Mouse (Mus musculus) lung, embryonic 16.5 days (tissue): Measurements from ENCODE around the gene Krtap19-1. TPM values are rescaled to one million over a fixed set of nuclear protein-coding genes. Genes with fewer than 3 reads are reported as not detected.

Experiments used
- ATAC-seq: fragments of 200-750 bp; cut with Nextera tagmentation; 2 replicates; pipeline ENCODE4 v1.8.0; 2017; ENCODE audit warnings: low read depth, mild to moderate bottlenecking, moderate library complexity
- H3K27ac ChIP-seq: fragments of 300-500 bp; sonication (generic); 2 replicates; pipeline ENCODE4 v1.5.1; 2014; ENCODE audit warnings: mild to moderate bottlenecking, control low read depth, low read length
- H3K27me3 ChIP-seq: fragments of 300-500 bp; sonication (generic); 2 replicates; pipeline ENCODE4 v1.6.1; 2014; ENCODE audit warnings: low read depth, low read length, mixed read lengths; ENCODE audit not compliant: control insufficient read depth, insufficient read depth
- H3K36me3 ChIP-seq: fragments of 300-500 bp; sonication (generic); 2 replicates; pipeline ENCODE4 v1.6.1; 2014; ENCODE audit warnings: low read length; ENCODE audit not compliant: control insufficient read depth, insufficient read depth
- H3K4me1 ChIP-seq: fragments of 300-500 bp; sonication (generic); replicated peaks from 2 replicates; pipeline ENCODE4 v1.6.1; 2014; ENCODE audit warnings: low read length, mixed read lengths; ENCODE audit not compliant: control insufficient read depth, insufficient read depth
- H3K4me2 ChIP-seq: fragments of 300-500 bp; sonication (generic); 2 replicates; pipeline ENCODE4 v1.6.1; 2014; ENCODE audit warnings: low read depth, low read length, control low read depth
- H3K4me3 ChIP-seq: fragments of 300-500 bp; sonication (generic); 2 replicates; pipeline ENCODE4 v1.5.1; 2014; ENCODE audit warnings: mild to moderate bottlenecking, low read length, control low read depth
- H3K9ac ChIP-seq: fragments of 300-500 bp; sonication (generic); 2 replicates; pipeline ENCODE4 v1.6.1; 2014; ENCODE audit warnings: low read length, control low read depth
- H3K9me3 ChIP-seq: fragments of 300-500 bp; sonication (generic); 2 replicates; pipeline ENCODE4 v1.6.1; 2016; ENCODE audit warnings: low read length; ENCODE audit not compliant: control insufficient read depth
- WGBS: fragments of 180-500 bp; shearing (Covaris S2); extraction: QIAGEN DNeasy Blood & Tissue Kit; methylation state at CpG from one replicate; pipeline ENCODE4 v1.1.7; 2014; 5-methylcytosine and 5-hydroxymethylcytosine counted together
- polyA plus RNA-seq: library from polyadenylated mRNA; unstranded; fragments of >200 nt; fragmentation: Nextera tagmentation; extraction: Ambion mirVana; gene quantifications from 2 replicates; pipeline ENCODE4 v1.2.1, GENCODE M21; 2015

The Krtap19-1 gene
- polyA plus RNA-seq, 1 experiment from 2014 or later, result not detected

DNA sequence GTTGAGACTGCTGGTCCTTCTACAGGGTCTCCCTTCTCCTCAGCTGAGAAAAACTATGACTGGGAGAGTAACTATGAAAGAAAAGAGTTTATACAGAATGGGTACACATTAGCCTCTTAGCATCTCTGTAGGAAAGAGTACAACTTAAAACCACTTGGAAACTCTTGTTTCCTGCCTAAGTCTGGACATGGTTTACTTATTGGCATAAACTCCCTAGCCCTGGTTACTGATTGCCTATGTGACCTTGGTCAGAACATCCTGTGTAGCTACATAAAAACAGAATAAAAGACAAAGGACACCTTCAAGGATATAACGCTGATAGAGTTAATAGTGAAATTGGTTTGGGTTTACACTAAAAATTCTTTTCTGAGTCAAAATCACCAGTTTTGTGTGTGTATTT lies 21.8 kb downstream of the Krtap19-1 start:
- Histone ChIP-seq H3K36me3 (no peaks in the 10 kb centered on the region), H3K4me3 (no peak overlapping the region), H3K4me1 (no peaks in the 10 kb centered on the region), H3K4me2 (no peak overlapping the region), H3K27me3 (no peaks in the 10 kb centered on the region), H3K9me3 (no peaks in the 10 kb centered on the region), H3K9ac (no peak overlapping the region), H3K27ac (no peak overlapping the region)
- WGBS, result 84% methylated on average over 1 of the region's 1 CpGs
- no peak for ATAC-seq

DNA sequence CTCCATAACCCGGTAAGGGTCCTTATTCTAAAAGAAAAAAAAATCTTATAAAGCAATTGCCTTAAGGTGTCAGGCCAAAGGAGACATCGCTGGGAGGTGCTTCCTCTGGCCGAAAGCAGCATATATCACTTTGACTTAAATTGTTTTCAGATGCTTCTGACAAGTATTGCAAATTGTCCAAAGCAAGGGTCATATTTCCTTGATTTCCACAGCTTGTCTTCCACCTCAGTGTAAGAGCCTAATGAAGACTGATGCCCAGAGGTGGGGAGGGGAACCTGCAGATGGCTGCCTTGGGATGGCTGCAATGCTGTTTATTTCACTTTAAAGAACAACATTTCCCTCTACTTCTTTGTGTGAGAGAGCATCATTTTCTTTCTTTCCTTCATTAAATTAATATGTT lies 42.2 kb downstream of the Krtap19-1 start:
- H3K27me3 ChIP-seq, result no peaks in the 10 kb centered on the region
- 68% methylated on average over 3 of the region's 3 CpGs for WGBS
- H3K9me3 ChIP-seq, result no peaks in the 10 kb centered on the region
- ATAC-seq, result no peak
- H3K27ac ChIP-seq, result no peak overlapping the region
- H3K4me3 ChIP-seq, result no peak overlapping the region
- H3K9ac ChIP-seq, result no peak overlapping the region
- H3K36me3 ChIP-seq, result no peaks in the 10 kb centered on the region
- no peak overlapping the region for H3K4me2 ChIP-seq
- H3K4me1 ChIP-seq, result no peaks in the 10 kb centered on the region

- no peak within 1 kb of the TSS for H3K4me3 ChIP-seq
- no peak within 1 kb of the TSS for H3K9ac ChIP-seq
- H3K4me2 ChIP-seq, result no peak within 1 kb of the TSS
- H3K27ac ChIP-seq, result no peak within 1 kb of the TSS
- no peaks in the 10 kb centered on the region for H3K9me3 ChIP-seq
- WGBS, result 86% methylated on average over 9 of the region's 9 CpGs
- H3K27me3 ChIP-seq, result no peaks in the 10 kb centered on the region
- no peaks in the 10 kb centered on the region for H3K4me1 ChIP-seq
- no peaks in the 10 kb centered on the region for H3K36me3 ChIP-seq
- ATAC-seq, result no peak
These were observed 43.0 kb downstream of the Krtap19-1 start, which contains the start of gene Krtap14 for GRCm38 (mm10) chr16:88826095-88826652. Gene Krtap14, minus strand, starts transcription at chr16:88826145.

DNA sequence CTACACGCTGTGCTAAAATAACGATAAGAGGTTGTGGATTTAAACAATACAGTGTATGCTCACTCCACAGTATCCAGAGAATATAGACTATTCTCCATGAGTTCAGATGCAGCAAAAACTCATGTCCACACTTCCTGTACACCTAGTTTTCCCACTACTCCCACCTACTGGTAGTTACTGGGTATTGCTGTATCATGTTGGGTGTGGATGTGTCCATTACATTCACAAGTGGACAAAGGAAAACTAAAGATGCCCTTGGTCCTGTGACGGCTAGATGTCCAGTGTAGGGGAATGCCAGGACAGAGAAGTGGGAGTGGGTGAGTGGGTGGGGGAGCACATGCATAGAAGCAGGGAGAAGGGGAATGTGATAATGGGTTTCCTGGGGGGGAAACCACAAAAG lies 45.5 kb downstream of the Krtap19-1 start:
- no peak overlapping the region for H3K4me2 ChIP-seq
- H3K9me3 ChIP-seq, result no peaks in the 10 kb centered on the region
- no peak overlapping the region for H3K27ac ChIP-seq
- 81% methylated on average over 3 of the region's 3 CpGs for WGBS
- ATAC-seq, result no peak
- no peak overlapping the region for H3K4me3 ChIP-seq
- H3K9ac ChIP-seq, result no peak overlapping the region
- no peaks in the 10 kb centered on the region for H3K27me3 ChIP-seq
- H3K36me3 ChIP-seq, result no peaks in the 10 kb centered on the region
- H3K4me1 ChIP-seq, result no peaks in the 10 kb centered on the region

GRCm38 (mm10) chr16:88820066-88820465 lies 49.1 kb downstream of the Krtap19-1 start, which contains the start of gene Krtap15:
Gene Krtap15, plus strand, starts transcription at chr16:88820215.
- H3K27me3 ChIP-seq, result no peaks in the 10 kb centered on the region
- WGBS, result 65% methylated on average over 3 of the region's 3 CpGs

More at GRCm38 (mm10) chr16:88820066-88820465, 49.1 kb downstream of the Krtap19-1 start, which contains the start of gene Krtap15:
- Histone ChIP-seq H3K9ac (no peak within 1 kb of the TSS), H3K27ac (no peak within 1 kb of the TSS), H3K4me2 (no peak within 1 kb of the TSS), H3K4me1 (no peaks in the 10 kb centered on the region), H3K9me3 (no peaks in the 10 kb centered on the region), H3K4me3 (no peak within 1 kb of the TSS), H3K36me3 (no peaks in the 10 kb centered on the region)
- ATAC-seq, result no peak

Other genes starting within 250 kb of the Krtap19-1 start
- gene 2310079G19Rik, start 241.7 kb downstream of the Krtap19-1 start, polyA plus RNA-seq, result not detected in 2 replicates
- not detected in 2 replicates for gene Krtap26-1, start 221.6 kb downstream of the Krtap19-1 start, polyA plus RNA-seq
- not detected in 2 replicates for gene Krtap27-1, start 197.7 kb downstream of the Krtap19-1 start, polyA plus RNA-seq
- not detected in 2 replicates for gene 2310061N02Rik, start 161.4 kb downstream of the Krtap19-1 start, polyA plus RNA-seq
- not detected in 2 replicates for gene Krtap13-1, start 140.5 kb downstream of the Krtap19-1 start, polyA plus RNA-seq
- 1.9 TPM in 1 of 2 replicates, not detected in the other for gene Krtap13, start 117.8 kb downstream of the Krtap19-1 start, polyA plus RNA-seq
- 1.7 TPM in 1 of 2 replicates, not detected in the other for gene 2310034C09Rik, start 110.6 kb downstream of the Krtap19-1 start, polyA plus RNA-seq
- gene 2310057N15Rik, start 95.2 kb downstream of the Krtap19-1 start, polyA plus RNA-seq, result not detected in 2 replicates
- not detected in 2 replicates for gene Gm5965, start 91.5 kb downstream of the Krtap19-1 start, polyA plus RNA-seq
- gene Gm20741, start 57.2 kb downstream of the Krtap19-1 start, polyA plus RNA-seq, result 0.94 TPM in 1 of 2 replicates, not detected in the other
- not detected in 2 replicates for gene Krtap15, start 49.2 kb downstream of the Krtap19-1 start, polyA plus RNA-seq
- not detected in 2 replicates for gene Krtap14, start 43.3 kb downstream of the Krtap19-1 start, polyA plus RNA-seq
- gene Krtap19-2, start 4.9 kb upstream of the Krtap19-1 start, polyA plus RNA-seq, result not detected in 2 replicates
- gene Krtap19-3, start 8.6 kb upstream of the Krtap19-1 start, polyA plus RNA-seq, result not detected in 2 replicates
- not detected in 2 replicates for gene Krtap19-4, start 15.7 kb upstream of the Krtap19-1 start, polyA plus RNA-seq
- not detected in 2 replicates for gene Krtap19-5, start 27.0 kb upstream of the Krtap19-1 start, polyA plus RNA-seq
- gene Krtap19-9b, start 62.9 kb upstream of the Krtap19-1 start, polyA plus RNA-seq, result not detected in 2 replicates
- not detected in 2 replicates for gene Krtap16-3, start 93.5 kb upstream of the Krtap19-1 start, polyA plus RNA-seq
- not detected in 2 replicates for gene Krtap22-2, start 141.3 kb upstream of the Krtap19-1 start, polyA plus RNA-seq
- not detected in 2 replicates for gene Gm10229, start 145.9 kb upstream of the Krtap19-1 start, polyA plus RNA-seq
- not detected in 2 replicates for gene Krtap6-1, start 162.3 kb upstream of the Krtap19-1 start, polyA plus RNA-seq
- gene Gm10228, start 172.1 kb upstream of the Krtap19-1 start, polyA plus RNA-seq, result not detected in 2 replicates
- gene Krtap6-5, start 178.5 kb upstream of the Krtap19-1 start, polyA plus RNA-seq, result not detected in 2 replicates
- not detected in 2 replicates for gene 1110025L11Rik, start 194.6 kb upstream of the Krtap19-1 start, polyA plus RNA-seq
- gene Krtap6-3, start 214.6 kb upstream of the Krtap19-1 start, polyA plus RNA-seq, result not detected in 2 replicates